Mouse (Mus musculus): ENCODE results near the gene Tex19.1.

DNA sequence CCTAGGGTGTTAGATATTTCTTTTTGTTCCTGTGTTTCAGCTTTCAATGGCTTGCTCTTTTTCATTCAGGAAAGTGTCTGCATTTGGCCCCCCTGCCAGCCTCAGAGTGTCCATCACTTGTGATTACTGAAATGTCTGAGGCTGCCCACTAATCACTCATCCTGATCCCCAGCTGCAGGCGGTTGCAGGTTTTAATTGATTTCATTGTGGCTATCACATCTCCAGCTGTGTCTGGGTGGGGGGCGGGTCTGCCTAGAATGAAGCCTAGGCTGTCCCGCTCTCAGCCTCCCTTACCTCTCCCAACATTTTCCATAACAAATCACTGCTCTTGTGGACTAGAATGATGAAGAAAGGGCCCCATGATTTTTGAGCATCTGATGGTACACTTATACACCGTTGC, 8.3 kb downstream of the Tex19.1 start:
- TF ChIP-seq POLR2A (IDR thresholded peaks at IDR 0.05; ENCODE audit: insufficient read depth, low read depth, low read length) (no peak), CTCF (IDR thresholded peaks at IDR 0.05; ENCODE audit: insufficient read depth, low read depth, low read length) (no peak)

Data from olfactory bulb, adult 2 months (tissue).